Mouse (Mus musculus) layer of hippocampus, postnatal 25 days (tissue): ENCODE results near the gene Ntpcr. TPM values are rescaled to one million over a fixed set of nuclear protein-coding genes. Genes with fewer than 3 reads are reported as not detected.

Experiments
- DNase-seq, 2 experiments: peaks; one replicate each; pipeline ENCODE4 v3.0.0; 2022; ENCODE audit warnings: mixed read lengths in 2 of 2, low spot score in 1 of 2; ENCODE audit errors: extremely low spot score in 1 of 2
- total RNA-seq, 2 experiments: library from RNA; stranded (reverse); gene quantifications; 2 replicates each; pipeline ENCODE4 v1.2.3; 2021

The Ntpcr gene
- total RNA-seq = 10 to 100 TPM; 21.0 to 21.4 TPM

GRCm38 (mm10) chr8:125729746-125730145, at the start of gene Ntpcr:
Ntpcr (plus strand) TSS chr8:125729963.
- no peak for DNase-seq

GRCm38 (mm10) chr8:125680851-125681408, 48.8 kb upstream of the Ntpcr start:
- no peak for DNase-seq

- no peak for DNase-seq
These were observed 44.5 kb upstream of the Ntpcr start for GRCm38 (mm10) chr8:125685216-125685760.

GRCm38 (mm10) chr8:125686221-125686865, 43.4 kb upstream of the Ntpcr start:
- no peak for DNase-seq

- DNase-seq = no peak
These were observed 39.4 kb upstream of the Ntpcr start for GRCm38 (mm10) chr8:125690166-125690915.

GRCm38 (mm10) chr8:125690961-125691360, 38.8 kb upstream of the Ntpcr start:
- no peak for DNase-seq

- DNase-seq = no peak
These were observed 37.3 kb upstream of the Ntpcr start for GRCm38 (mm10) chr8:125692447-125692846.

GRCm38 (mm10) chr8:125693197-125693596, 36.6 kb upstream of the Ntpcr start:
- no peak for DNase-seq

GRCm38 (mm10) chr8:125695951-125696350, 33.8 kb upstream of the Ntpcr start:
- no peak for DNase-seq

- no peak for DNase-seq
These were observed 30.3 kb upstream of the Ntpcr start for GRCm38 (mm10) chr8:125699391-125700025.

GRCm38 (mm10) chr8:125700407-125700806, 29.4 kb upstream of the Ntpcr start:
- DNase-seq = no peak

- no peak for DNase-seq
These were observed 26.8 kb upstream of the Ntpcr start for GRCm38 (mm10) chr8:125702868-125703473.

- no peak for DNase-seq
These were observed 25.3 kb upstream of the Ntpcr start for GRCm38 (mm10) chr8:125704434-125704833.

GRCm38 (mm10) chr8:125705816-125706215, 23.9 kb upstream of the Ntpcr start:
- DNase-seq = no peak

- no peak for DNase-seq
These were observed 20.6 kb upstream of the Ntpcr start for GRCm38 (mm10) chr8:125709171-125709570.

GRCm38 (mm10) chr8:125711514-125711913, 18.2 kb upstream of the Ntpcr start:
- no peak for DNase-seq

GRCm38 (mm10) chr8:125716211-125716610, 13.6 kb upstream of the Ntpcr start:
- no peak for DNase-seq

GRCm38 (mm10) chr8:125716613-125717012, 13.2 kb upstream of the Ntpcr start:
- no peak for DNase-seq

GRCm38 (mm10) chr8:125718914-125719313, 10.8 kb upstream of the Ntpcr start:
- no peak for DNase-seq

- no peak for DNase-seq
These were observed 7.1 kb upstream of the Ntpcr start for GRCm38 (mm10) chr8:125722675-125723074.
